Mouse (Mus musculus) urinary bladder, postnatal 14 days (tissue): ENCODE results near the gene Fam76a.
"Not testable (repeated sequence)": the region's sequence is repeated elsewhere in the genome, so short reads cannot be mapped to it uniquely, and the experiment has no call there.

Experiments used
- DNase-seq: peaks from one replicate; pipeline ENCODE4 v3.0.0; 2021; ENCODE audit warnings: low spot score

Fam76a gene

DNA sequence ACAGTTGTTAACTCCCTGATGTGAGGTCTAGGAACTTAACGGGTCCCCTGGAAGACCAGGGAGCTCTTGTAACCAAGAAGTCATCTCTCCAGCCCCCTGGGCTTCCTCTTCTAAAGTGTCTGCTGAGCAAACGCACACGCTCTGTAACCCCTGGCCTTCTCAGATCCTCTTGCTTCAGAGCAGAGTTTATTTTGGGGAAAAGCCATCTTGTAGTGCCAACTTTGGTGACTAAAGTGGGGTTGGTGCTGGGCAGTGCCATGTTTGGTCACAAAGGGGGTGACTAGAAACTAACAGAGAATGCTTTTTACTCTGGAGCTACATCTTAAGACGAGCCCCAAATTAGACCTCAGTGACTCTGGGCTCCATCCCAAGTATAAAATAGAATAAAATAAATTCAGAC is 22.4 kb upstream of the Fam76a start:
- DNase-seq, result no peak

DNA sequence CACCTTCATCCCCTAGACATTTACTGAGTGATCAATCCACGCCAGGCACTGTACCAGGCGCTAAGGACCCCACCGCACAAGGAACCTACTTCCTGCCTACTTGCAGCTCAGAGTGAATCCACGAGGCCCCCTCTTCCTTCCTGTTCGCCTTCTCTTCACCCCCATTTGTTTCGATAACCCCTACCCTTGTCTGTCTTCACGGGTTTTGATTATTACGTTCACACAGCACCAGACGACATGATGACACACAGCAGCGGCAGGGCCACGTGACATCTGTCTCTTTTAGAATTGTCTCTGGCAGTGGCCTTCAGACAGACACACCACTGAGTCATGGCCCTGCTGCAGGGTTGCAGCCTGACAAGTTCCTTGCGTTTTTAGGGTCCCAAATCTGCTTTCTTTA is 21.7 kb upstream of the Fam76a start:
- DNase-seq, result no peak

DNA sequence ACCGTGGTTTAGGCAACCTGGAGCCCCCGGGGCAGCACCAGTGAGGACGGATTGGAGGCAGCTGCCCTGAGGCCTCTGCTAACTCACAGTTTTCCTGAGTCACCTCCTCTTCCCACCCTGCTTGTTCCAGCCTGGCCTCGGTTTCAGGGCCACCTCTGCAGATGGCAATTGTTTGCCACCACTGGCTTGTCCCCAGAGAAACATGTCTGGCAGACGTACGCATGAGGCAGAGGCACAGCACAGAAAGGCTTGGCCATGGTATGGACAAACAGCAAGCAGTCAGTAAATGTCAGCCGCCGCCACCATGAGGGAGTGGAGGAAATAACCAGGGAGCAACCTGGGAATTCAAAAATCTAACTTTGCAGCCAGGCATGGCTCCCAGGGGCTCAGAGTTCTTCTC is 20.7 kb upstream of the Fam76a start:
- DNase-seq, result no peak

DNA sequence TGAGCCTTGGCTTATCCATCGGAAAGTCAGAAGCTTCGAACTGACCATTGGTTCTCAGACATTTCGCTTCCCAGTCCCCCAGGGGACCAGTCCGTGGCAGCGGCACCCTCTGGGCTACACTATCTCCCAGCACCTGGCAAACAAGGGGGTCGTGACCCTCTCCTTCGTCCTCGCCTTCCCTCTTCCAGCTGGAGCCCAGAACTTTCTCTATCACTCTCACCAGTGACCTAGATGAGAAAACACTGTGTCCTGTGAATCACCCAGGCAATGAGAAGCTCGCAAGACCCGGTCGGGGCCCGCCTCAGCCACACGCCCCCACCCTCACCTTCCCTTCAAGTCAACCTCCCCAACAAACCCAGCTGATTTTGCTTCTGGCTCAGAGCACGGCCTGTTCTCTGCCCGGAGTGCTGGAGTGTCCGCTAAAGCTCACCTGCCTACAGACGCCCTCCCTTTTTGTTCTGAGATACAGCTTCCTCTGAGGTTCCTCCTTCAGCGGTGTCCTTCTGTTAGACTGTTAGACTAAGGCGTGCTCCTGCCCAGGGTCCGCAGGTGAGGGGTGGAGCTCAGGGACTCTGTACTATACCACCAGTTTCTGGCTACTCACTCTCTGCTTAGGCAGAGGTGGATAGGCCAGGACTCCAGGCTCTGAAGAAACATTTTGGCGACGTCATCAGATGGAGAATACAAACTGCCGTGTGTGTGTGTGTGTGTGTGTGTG is 18.8 kb upstream of the Fam76a start:
- no peak for DNase-seq

DNA sequence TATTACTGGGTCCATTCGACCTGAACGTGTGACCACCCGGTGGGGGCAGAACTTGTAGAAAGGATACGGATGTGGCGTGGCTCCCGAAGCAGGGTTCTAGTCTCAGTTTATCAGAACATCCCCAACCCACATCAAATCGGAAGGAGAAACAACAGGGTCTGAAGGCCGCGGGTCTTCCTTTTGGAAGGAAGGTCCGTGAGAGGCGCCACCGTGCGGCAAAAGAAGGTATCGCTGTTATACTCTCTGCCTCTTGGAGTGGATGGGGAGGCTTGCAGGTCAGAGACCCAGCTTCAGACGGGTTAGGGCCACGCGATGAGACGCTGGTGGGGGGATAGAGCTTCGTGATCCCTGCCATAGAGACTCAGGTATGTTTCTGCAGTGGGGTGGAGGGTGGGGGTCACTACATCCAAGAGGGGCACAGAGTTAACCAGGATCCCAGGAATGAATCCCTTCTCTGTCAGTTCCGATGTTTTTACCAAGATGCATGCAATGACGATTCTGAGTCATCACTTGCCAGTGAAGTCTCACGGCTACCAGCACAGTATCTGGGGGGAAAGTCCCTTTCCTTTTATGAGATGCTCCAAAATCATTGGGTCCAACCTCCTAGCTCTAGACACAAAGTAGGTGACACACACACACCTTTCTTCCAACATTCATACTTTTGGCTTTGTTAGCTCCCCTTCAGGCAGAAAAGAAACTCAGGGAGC is 17.2 kb upstream of the Fam76a start:
- peak; percentile 74 for DNase-seq

DNA sequence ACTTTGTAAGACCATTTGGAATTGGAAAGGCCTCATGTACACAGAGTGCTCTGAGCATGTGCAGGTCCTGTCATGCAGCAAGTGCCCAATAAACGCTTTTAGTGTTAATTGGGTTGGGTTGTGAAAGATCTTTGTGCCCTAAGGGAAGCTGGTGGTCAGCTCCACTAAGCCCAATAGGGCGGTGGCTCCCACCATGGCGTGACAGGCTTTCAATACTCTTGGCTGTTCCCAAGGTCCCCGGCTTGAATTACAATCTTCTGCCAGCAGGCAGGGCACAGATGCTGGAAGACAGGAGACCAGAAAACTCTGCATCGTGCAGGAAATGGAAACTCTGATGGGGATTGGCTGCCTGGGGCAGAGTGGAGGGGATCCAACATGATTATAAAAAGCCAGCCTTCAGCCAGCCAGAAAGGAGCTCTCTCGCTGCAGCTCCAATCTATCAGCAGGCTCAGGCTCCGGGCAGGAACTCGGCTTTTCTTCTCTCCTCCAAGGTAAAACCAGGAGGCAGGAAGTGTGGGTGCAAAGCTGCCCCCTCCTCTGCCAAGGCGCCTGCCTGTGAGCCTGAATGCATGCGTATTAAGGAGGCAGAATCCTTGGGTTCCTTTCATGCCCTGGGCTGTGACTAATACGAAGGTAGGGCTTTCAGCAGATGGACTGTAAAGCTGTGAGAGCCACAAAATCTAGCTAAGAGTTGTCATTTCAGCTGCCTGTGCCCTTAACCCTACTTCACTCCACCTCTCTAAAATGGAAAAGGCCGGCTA is 16.0 kb upstream of the Fam76a start:
- no peak for DNase-seq

DNA sequence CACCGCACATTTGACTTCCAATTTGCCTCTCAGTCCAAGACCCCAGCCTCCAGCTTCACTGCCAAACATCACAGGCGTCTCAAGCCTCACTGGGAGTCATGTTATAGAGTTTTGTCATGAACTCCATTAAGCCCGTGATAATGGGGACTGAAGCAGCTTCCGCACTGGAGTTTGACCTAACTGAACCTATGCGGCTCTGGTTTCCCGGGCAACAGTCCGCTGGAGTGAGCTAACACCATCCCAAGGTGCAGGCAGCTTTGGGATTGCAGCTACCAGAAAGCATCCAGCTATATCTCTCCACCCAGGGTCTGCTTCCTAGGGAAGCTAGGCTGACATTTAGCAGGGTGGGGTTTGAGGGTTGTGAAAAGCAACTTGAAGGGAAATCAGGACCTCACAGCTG is 12.3 kb upstream of the Fam76a start:
- no peak for DNase-seq

DNA sequence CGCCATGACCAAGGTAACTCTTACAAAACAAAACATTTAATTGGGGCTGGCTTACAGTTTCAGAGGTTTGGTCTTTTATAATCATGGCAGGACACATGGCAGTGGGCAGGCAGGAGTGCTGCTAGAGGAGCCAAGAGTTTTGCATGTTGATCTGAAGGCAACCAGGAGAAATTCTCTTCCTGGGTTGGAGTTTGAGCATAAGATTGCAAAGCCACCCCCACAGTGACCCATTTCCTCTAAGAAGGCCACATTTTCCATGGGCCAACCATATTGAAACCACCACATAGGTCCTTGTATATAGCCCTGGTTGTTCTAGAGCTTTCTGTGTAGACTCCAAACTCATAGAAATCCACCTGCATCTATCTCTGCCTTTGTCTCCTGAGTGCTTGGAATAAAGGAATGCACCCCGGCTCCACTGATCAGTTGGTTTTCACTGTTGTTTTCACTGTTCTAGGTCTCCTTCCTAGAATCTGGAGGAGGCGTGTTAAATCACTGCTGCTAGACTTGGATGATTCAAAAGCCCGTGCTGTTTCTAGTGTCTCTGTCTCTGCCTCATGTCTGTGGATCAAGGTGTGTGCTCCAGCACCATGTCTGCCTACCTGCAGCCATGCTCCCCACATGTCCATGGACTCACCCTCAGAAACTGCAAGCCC is 10.5 kb upstream of the Fam76a start:
- DNase-seq, result no peak

DNA sequence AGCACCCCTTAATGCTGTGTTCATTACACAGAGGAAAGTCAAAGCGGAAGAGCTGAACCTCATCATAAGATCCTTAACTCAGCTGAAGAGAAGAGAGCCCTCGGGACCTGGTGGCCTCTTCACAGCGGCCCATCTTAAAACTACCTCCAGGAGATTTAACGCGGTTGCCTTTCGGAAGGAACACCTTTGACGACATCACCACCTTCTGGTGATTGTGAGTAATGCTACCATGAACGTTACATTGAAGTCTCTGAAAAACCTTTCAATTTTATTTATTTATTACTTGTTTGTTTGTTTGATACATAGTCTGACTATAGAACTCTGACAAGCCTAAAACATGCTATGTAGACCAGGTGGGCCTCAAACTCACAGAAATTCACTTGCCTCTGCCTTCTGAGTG is 8.4 kb upstream of the Fam76a start:
- peak; percentile 60 for DNase-seq

DNA sequence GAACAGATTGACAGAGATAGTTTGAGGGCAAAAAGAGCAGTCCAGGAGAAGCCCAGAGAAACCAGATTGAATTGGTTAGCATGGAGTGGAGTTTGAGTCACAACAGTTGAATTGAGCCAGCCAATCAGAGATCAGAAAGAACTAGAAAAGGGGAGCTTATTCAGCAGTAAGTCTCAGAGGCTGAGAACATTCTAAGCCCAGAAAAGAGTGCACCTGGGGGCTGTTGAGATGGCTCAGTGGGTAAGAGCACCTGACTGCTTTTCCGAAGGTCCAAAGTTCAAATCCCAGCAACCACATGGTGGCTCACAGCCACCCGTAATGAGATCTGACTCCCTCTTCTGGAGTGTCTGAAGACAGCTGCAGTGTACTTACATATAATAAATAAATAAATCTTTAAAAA is 4.2 kb upstream of the Fam76a start:
- not testable (repeated sequence) for DNase-seq

DNA sequence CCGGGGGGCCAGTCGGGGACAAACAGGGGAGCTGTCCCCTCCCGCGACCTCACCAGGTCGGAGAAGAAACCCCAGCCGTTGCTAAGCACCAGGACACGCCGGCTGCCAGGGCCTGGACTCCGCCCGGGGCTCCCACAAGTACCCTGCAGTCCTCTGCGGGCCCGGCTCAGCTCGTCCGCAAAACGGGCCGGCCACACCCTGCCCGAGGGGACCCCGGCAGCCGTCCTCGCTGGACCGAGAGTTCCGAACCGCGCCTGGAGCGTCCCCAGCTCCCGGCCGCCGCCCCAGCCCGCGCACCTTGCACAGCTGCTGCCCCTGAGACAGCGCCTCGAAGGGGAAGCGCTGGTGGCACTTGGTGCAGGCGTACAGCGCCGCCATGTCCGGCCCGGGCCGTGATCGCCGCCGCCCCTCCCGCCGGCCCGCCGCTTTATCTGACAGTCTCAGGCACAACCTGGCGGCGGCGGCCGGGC is 262 bp downstream of the Fam76a start:
- DNase-seq, result peak; percentile 40

DNA sequence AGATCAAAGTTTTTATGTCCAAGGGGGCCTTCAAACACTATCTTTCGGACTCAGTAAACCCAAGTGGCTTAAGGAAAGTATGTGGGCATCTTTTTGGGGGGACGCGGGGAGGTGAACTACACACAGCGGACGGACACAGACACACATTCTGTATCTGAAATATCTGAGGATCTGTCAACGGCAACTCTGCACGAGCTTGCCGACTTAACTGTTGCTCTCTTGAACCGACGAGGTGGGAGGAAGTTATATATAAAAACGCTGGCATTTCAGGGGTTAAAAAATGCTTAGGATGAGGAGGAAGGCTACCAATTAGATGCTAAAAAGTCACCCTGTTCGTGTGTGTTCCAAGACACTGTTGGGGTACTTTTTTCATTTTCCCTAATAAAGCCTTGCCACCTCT is 870 bp downstream of the Fam76a start:
- no peak for DNase-seq

DNA sequence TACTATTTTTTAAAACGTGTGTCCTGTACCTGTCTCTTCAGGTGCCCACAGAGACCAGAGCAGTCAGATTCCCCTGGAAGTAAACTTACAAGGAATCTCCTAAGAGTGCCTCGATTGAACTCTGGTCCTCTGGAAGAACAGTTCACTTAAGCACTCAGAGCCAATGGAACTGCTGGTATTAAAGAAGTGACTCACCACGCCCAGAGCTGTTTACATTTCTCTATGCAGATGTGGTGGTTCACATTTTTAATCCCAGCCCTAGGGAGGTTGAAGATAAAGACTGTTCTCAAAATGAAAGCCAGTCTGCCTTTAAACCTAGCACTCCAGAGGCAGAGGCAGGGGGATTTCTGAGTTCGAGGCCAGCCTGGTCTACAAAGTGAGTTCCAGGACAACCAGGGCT is 2.2 kb downstream of the Fam76a start:
- no peak for DNase-seq

DNA sequence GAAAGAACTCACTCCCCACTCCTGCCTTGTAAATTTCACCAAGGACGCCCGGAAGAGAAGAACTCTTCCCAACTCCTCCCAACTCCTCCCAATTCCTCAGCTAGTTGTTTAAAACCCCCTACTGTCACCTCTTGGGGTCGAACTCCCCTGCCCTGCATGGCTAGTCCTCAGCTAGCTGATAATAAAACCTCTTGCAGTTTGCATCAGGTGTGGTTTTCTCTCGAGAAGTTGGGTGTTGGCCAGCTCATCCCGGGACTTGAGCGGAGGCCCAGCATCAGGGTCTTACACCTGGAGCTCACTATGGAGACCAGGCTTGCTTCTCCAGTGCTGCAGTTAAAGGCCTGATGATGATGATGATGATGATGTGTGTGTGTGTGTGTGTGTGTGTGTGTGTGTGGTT is 3.9 kb downstream of the Fam76a start:
- DNase-seq, result not testable (repeated sequence)

DNA sequence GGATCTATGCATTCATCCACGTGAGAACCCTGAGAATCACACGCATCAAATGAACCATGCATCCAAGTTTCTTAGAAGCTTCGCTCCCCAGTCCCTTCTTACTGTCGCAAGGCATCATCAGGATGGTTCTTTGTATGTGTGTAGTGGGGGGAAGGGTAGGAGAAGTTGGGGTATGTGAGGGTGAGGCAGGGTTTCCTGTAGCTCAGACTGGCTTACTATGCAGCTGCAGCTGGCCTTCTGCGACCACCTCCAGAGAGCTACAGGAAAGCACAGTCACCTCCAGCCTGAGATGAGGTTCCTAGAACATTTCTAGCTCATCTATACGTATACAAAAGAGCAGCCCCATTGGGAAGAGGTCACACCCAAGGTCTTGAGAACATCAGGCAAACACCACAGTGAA is 10.2 kb downstream of the Fam76a start:
- no peak for DNase-seq

DNA sequence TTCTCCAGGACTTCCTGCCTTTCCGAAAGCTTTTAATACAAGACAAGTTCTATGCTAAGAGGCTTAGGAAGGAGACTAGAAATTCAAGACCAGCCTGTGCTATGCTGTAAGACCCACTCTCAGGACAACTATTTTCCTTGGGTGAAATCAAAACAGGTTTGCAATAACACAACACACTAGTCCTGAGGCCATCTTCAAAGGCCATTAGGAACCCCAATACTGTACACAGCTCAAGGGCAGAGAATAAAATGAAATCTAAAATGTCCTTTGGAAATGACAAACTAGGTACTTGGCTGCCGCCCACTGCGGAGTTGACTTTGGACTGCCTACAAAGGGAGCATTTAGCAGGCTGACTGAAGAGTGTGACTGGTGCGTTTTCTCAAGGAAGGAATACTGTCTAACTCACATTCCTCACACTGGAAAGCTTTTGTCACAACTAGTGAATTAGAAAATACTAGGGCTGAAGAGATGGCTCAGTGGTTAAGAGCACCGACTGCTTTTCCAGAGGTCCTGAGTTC is 16.5 kb downstream of the Fam76a start:
- DNase-seq, result no peak

DNA sequence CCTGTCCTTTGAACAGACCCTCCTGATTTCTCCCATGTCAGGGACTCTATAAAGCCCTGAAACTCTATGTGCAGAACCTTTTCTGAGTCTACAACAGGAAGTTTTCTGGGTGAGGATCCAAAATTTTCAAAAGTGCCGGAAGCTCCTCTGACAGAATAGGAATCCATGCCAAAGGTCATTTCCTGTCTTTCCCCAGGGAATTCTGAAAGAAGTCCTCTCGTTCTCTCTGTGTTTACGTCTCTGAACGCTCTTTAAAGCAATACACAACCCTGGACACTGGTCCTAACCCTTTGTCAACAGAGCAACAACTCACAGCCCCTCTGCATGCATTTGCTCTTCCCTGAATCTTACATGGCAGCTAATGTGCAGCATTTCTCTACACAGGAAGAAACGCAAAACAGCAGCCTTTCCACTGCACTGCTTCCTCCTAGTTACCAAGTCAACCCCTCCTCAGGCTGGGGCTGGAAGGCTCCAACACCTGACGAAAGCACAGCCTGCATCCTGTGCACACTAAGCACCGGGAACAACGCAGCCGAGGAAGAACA is 17.5 kb downstream of the Fam76a start:
- no peak for DNase-seq

DNA sequence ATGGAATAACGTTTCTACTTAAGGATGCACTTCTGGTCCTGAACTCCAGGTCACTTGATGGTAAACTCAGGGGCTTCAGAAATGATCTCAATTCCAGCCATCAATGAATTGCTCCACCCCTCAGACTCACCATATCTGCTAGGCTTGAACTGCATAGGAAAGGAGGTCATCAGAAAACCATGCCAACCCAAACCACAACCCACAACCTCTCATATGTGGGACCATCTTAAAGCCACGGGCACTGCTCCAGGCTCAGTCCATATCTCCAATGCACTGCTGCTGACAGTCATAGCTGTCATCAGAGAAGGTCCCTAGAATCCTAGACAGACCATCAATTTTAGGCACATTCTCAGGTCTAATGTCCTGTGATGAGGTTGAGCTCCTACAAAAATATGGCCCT is 18.3 kb downstream of the Fam76a start:
- no peak for DNase-seq

DNA sequence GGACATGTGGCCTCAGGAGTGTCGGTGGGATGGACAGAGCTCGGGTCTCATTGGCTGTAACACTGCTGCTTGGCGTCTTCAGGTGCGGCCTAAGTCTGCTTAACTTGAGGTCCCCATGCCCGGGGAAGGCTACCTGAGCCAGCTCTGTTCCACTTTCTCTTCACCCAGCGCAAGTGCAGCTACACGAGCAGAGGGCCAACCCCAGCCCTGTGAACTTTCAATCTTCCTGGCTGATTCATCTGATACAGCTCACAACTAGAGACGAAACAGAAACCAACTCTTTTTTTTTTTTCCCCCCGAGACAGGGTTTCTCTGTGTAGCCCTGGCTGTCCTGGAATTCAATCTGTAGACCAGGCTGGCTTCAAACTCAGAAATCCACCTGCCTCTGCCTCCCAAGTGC is 24.2 kb downstream of the Fam76a start:
- DNase-seq, result no peak

DNA sequence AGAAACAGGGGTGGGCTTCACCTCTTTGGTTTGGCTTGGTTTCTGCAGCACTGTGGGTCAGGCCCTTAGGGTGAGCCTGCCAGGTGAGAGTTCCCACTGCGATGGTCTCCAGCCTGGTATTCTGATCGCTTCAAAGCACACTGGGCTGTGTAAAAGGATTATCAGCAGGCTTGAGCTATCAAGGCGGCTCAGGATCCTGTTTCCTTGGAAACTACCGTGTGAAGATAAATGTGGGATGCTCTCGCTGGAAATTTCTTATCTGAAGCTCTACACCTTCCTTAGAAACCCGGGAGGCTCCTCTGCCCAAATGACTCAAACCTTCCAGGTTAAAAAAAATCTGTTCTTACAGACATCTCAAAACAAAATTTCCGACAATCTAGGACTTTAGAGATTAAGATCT is 28.0 kb downstream of the Fam76a start:
- DNase-seq, result no peak

DNA sequence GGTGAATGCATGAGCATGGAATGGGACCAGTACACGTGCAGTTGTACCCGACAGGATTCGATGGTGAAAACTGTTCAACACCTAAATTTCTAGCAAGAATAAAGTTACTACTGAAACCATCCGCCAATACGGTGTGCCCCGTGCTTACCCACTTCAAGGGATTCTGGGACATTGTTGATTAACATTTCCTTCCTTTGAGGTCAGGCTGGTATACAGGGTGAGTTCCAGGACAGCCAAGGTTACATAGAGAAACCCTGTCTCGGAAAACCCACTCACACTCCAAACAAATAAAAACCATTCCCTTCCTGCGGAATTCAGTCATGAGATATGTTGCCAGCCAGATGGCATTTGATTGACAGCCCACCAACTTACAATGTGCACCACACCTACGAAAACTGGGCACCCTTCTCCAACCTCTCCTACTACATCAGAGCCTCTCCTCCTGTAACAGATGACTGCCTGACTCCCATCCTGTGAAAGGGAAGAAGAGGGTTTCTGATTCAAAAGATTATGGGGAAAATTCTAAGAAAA is 37.4 kb downstream of the Fam76a start:
- no peak for DNase-seq
